Mouse (Mus musculus): ENCODE results near the gene Alkbh7.

GRCm38 (mm10) chr17:57030931-57031660, 34.0 kb downstream of the Alkbh7 start, which contains the start of gene Khsrp:
- peak; percentile 53 for TF ChIP-seq POLR2A (IDR thresholded peaks at IDR 0.05; ENCODE audit: control insufficient read depth, low read depth, low read length)
- TF ChIP-seq CTCF (IDR thresholded peaks at IDR 0.05; ENCODE audit: control insufficient read depth, insufficient read depth, insufficient replicate concordance, low read depth, low read length) = no peak

Data from testis, adult 2 months (tissue).